Mouse (Mus musculus): ENCODE data around the gene Cacng2. TPM values are rescaled to one million over a fixed set of nuclear protein-coding genes. Genes with fewer than 3 reads are reported as not detected.

Gene Cacng2
- total and polyA plus RNA-seq, 2 experiments from 2014 or later: not detected

DNA sequence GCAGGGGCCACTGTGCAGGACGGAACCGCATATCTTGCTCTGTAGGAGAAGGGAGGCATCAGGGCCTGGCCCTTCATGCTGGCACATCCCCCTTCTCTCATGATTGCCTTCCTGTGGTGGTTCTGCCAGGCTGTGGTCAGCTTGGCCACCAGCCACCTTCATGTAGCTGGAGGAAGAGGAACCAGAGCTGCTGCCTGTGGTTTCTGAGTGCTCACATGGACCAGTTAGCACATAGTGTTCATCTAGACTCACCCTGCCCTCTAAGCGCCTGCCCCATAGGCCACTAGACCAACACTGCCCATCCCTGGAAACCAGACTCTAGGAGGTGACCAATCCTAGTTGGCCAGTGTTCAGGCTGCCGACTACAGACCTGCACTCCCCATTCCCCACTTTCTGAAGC lies 174.1 kb downstream of the Cacng2 start:
- TF ChIP-seq CTCF (IDR thresholded peaks at IDR 0.05; ENCODE audit: low read depth) (no peak), EP300 (IDR thresholded peaks at IDR 0.05; ENCODE audit: low read depth) (no peak)
- H3K27ac ChIP-seq (ENCODE audit: low read depth): no peak overlapping the region
- WGBS: 75% methylated on average over 4 of the region's 4 CpGs

More for the DNA sequence above, 174.1 kb downstream of the Cacng2 start:
- Histone ChIP-seq H3K4me1 (ENCODE audit: control insufficient read depth, insufficient read depth) (no peaks in the 10 kb centered on the region), H3K27me3 (ENCODE audit: control insufficient read depth, insufficient read depth, low read length) (no peaks in the 10 kb centered on the region), H3K9ac (replicated peaks; ENCODE audit: low read depth, low read length) (no peak overlapping the region), H3K36me3 (replicated peaks; ENCODE audit: control insufficient read depth, insufficient read depth, low read length) (no peaks in the 10 kb centered on the region), H3K9me3 (replicated peaks; ENCODE audit: control insufficient read depth, low read length) (no peaks in the 10 kb centered on the region), H3K4me3 (ENCODE audit: low read depth, low read length) (no peak overlapping the region), H3K4me2 (ENCODE audit: low read depth, low read length) (no peak overlapping the region)
- ATAC-seq (ENCODE audit: insufficient read depth, low read depth) (no peak), DNase-seq (ENCODE audit: low spot score) (no peak)

Other genes starting within 250 kb of the Cacng2 start
- 72.2 and 106 TPM in 2 replicates for gene Txn2, start 191.0 kb downstream of the Cacng2 start, total RNA-seq (2014; rRNA removed; ENCODE audit: low replicate concordance)
- 317 and 322 TPM in 2 replicates for gene Txn2, start 191.0 kb downstream of the Cacng2 start, polyA plus RNA-seq (2015; fragmentation: Nextera tagmentation; extraction: Ambion mirVana)
- gene Foxred2, start 163.3 kb downstream of the Cacng2 start, total RNA-seq (2014; rRNA removed; ENCODE audit: low replicate concordance): 1.0 and 1.2 TPM in 2 replicates
- gene Foxred2, start 163.3 kb downstream of the Cacng2 start, polyA plus RNA-seq (2015; fragmentation: Nextera tagmentation; extraction: Ambion mirVana): 0.12 and 0.16 TPM in 2 replicates
- 99.5 and 110 TPM in 2 replicates for gene Eif3d, start 149.2 kb downstream of the Cacng2 start, total RNA-seq (2014; rRNA removed; ENCODE audit: low replicate concordance)
- gene Eif3d, start 149.2 kb downstream of the Cacng2 start, polyA plus RNA-seq (2015; fragmentation: Nextera tagmentation; extraction: Ambion mirVana): 80.0 and 90.6 TPM in 2 replicates
- 14.7 and 18.6 TPM in 2 replicates for gene Ift27, start 54.1 kb upstream of the Cacng2 start, total RNA-seq (2014; rRNA removed; ENCODE audit: low replicate concordance)
- gene Ift27, start 54.1 kb upstream of the Cacng2 start, polyA plus RNA-seq (2015; fragmentation: Nextera tagmentation; extraction: Ambion mirVana): 33.5 and 34.7 TPM in 2 replicates
- not detected in 2 replicates for gene Pvalb, start 86.4 kb upstream of the Cacng2 start, total RNA-seq (2014; rRNA removed; ENCODE audit: low replicate concordance)
- 1.9 and 2.1 TPM in 2 replicates for gene Pvalb, start 86.4 kb upstream of the Cacng2 start, polyA plus RNA-seq (2015; fragmentation: Nextera tagmentation; extraction: Ambion mirVana)
- 1.3 and 2.3 TPM in 2 replicates for gene Ncf4, start 124.8 kb upstream of the Cacng2 start, total RNA-seq (2014; rRNA removed; ENCODE audit: low replicate concordance)
- gene Ncf4, start 124.8 kb upstream of the Cacng2 start, polyA plus RNA-seq (2015; fragmentation: Nextera tagmentation; extraction: Ambion mirVana): 1.5 and 2.2 TPM in 2 replicates
- gene Csf2rb2, start 185.7 kb upstream of the Cacng2 start, total RNA-seq (2014; rRNA removed; ENCODE audit: low replicate concordance): 0.50 and 6.0 TPM in 2 replicates
- 0.19 and 0.23 TPM in 2 replicates for gene Csf2rb2, start 185.7 kb upstream of the Cacng2 start, polyA plus RNA-seq (2015; fragmentation: Nextera tagmentation; extraction: Ambion mirVana)
- 3.5 and 3.7 TPM in 2 replicates for gene Csf2rb, start 205.7 kb upstream of the Cacng2 start, total RNA-seq (2014; rRNA removed; ENCODE audit: low replicate concordance)
- gene Csf2rb, start 205.7 kb upstream of the Cacng2 start, polyA plus RNA-seq (2015; fragmentation: Nextera tagmentation; extraction: Ambion mirVana): 0.77 and 0.79 TPM in 2 replicates